Mouse (Mus musculus): ENCODE measurements at regions not wholly inside any gene's neighbourhood (a gene's known extent, or its start where the extent isn't known, plus 50 kb on each side); places are given as distances from the start of the nearest gene placed in this dataset.

GRCm38 (mm10) chr19:45288722-45289121 is 53.1 kb upstream of the Lbx1 start:
- no peak for DNase-seq

GRCm38 (mm10) chr19:45297812-45298211 is 62.2 kb upstream of the Lbx1 start:
- DNase-seq: no peak

DNA sequence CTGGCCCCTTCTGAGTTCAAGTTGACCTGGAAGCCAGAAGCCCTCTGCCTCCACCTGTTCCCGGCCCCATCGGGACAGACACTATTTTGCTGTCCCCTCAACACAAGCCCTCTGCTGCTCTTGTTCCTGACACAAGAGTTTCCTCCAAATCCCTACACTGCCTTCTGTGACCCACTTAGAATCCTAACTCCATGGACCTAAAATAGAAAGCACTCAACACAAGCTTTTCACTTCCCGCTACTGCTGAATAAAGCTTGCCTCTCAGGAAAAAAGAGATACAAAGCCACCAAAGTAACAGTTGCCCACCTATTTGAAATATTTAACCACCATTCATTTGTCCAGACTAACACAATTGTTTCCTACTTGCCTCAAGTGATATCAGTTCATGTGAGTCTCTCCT is 63.7 kb upstream of the Lbx1 start:
- DNase-seq: no peak

GRCm38 (mm10) chr19:45299768-45300167 is 63.8 kb upstream of the Btrc start:
- no peak for DNase-seq

GRCm38 (mm10) chr19:45300691-45301431 is 62.7 kb upstream of the Btrc start:
- no peak for DNase-seq

GRCm38 (mm10) chr19:45301432-45301732 is 62.2 kb upstream of the Btrc start:
- no peak for DNase-seq

DNA sequence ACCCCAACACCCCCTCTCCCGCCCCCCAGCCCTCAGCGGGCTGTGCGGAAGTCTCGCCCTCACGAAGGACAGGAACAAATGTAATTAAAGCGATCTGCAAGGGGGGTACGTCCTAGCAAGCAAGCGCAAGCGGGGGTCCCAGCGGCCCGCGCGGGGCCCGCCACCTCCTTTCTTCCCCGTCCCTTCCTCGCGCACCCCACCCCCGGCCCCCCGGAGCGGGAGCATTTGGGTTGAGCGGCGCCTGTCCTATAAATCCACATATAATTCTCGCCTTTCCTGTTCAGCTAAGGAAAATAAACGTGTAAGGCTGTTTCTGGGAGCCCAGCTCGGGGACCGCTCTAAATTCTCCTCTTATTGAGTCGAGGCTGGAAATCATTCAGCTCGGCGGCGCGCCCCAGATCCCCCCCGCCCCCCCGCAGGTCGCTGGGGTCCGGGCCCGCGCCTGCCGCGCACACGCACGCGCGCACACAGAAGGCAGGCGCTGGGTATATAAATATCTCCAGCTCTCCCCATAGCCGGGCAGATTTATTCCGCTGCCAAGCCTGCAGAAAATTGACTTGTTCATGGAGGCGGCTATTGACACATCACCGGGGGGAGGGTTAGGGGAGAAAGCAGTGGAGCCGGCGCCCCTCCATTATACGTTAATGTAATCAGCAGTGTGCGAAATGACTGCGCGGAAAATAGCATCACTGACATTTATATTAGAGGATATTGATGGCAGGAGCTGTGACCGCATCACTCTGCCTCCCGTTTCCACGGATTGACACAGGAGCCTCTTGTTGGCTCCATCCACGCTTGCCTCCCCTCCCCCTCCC is 61.6 kb upstream of the Btrc start:
- DNase-seq: peak; percentile 73 to 76

DNA sequence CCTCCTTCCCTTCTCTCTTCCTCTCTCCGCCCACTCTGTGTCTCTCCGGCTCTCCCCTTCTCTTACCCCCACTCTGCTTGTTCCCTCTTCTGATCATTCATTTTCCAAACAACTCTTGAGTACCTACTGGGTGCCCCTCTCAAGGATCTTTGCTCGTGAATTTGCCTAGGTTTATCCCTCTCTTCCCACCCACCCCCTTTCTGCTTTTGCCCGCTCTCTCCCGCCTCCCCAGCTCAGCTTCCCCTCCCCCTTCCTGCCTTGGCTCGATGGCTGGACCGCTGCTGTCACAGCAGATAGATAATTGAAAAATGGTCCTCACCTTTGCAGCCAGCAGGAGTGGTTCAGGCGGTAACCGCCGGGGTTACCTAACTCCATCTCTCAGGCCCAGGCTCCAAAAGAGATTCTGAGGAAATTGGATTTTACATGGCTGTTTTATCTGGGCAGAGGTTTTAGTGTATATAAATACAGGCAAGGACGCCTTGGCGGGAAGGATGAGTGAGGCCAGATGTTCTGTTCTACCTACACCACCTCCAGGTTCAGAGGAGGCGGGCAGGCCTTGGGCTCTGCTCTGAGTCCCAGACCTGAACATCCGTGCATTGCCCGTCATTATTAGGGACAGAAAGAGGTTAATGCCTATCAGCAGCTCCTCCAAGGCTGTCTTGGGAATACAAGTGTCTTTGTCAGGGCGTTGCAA is 60.8 kb upstream of the Btrc start:
- no peak for DNase-seq

GRCm38 (mm10) chr19:45304538-45304937 is 59.0 kb upstream of the Btrc start:
- DNase-seq: no peak

DNA sequence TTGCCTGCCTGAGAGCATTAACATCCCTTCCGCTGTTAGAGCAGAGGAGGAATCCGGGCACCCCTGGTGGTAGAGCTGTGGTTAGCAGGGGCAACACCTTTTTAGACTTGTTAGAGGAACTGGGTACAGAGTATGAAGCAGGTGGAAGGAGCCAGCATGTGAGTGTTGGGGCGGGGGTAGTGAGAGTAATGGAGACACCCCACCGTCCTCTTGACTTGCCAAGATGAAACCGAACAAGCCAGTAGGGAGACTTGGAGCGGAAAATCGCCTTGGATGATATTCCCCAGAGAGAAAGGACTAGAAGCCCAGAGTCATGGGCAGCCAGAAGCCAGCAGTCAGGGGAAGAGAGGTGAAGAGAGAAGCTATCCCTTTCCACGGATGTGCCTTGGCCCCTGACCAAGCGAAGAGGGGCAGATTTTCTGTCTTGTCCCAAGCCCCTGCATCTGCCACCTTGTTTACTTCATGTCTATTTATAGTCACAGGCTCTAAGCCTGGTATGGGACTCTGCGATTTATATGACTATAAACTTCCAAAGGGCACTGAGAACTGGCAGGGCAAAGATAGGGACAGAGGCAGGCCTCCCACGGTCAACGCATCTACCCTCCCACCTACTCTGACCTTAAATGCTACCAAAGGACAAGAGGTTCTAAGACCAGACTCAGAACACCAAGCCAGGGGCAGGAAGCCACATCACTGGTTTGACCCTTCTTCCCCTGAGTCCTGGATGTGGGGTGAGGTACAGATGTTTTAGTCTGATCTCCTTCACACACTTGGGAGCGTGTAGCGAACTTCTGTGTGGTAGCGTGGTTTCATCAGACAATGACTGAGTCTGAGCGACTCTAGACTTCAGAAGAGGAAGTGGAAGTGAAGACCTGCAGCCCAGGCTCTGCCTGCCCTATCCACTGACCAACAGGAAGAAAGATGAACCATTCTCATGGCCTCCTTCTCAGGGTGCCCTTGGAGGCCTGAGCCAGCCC is 55.9 kb upstream of the Btrc start:
- no peak for DNase-seq

GRCm38 (mm10) chr19:45308676-45309275 is 54.8 kb upstream of the Btrc start:
- DNase-seq: no peak

DNA sequence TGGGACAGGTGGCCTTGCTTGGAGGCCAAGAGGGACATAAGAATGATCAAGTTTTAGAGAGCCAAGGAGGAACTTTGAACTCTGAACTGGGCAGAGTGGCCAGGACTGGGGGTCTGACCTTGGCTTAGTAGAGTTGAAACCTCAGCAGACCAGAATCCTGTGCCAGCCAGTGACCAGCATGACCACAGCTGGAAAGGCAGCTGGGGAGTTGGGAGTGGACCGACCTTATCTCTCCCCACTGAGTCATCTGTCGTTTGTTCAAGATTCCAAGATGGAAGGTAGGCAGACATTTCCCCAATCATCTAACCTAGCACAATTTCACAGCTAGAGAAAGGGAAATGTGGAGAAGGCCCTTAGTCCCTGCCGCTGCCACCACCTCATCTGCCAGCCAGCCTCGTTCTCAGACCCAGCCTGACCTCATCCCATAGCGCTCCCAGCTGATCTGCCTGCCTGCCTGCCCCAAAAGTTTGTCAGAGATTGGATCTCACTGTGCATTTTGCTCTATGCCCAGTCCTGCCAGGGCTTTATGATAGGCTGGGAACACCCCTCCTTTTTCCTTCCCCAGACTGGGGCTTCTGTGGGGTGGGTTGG is 53.1 kb upstream of the Btrc start:
- no peak for DNase-seq

DNA sequence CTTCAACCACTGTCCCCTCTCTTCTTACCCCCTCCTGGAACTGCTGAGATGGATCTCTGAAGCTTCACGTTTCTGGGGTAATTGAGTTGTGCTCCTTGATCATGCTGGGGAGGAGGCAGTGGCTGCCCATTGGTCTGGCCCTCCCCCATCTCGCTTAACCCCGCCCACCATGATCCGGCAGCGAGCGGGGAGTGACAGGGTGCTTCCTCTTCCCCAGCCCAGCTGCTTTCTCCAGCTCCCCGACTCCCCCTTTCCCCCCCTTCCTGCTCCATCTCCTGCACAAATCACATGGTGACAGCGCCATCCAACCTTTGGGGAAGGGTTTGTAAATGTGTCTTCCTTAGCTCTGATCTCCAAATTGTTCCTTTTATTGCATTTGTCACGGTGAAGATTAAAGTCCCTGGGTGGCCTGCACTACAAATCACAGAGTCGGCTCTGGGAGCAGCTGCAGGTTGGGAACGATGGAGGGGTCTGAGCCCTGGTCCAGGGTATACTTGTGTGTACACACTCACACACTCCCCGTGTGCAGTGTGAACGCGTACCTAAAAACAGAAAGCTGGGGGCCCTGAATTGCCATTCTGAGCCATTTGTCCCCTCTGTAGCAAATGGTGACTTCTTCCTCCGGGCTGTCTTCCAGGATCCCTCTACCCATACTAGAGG is 52.5 kb upstream of the Btrc start:
- peak; percentile 53 to 64 for DNase-seq

GRCm38 (mm10) chr19:45311831-45312537 is 51.5 kb upstream of the Btrc start:
- no peak for DNase-seq

- no peak for DNase-seq
Measured at GRCm38 (mm10) chr19:45312713-45313365, 50.7 kb upstream of the Btrc start.

Data from layer of hippocampus, postnatal 36 days (tissue).